Mouse (Mus musculus) midbrain, postnatal 0 days (tissue): ENCODE measurements around the gene Stk10. TPM values are rescaled to one million over a fixed set of nuclear protein-coding genes. Genes with fewer than 3 reads are reported as not detected.

Experiments
- ATAC-seq: fragments of 200-750 bp; cut with Nextera tagmentation; 2 replicates; pipeline ENCODE4 v1.8.0; 2017; ENCODE audit warnings: moderate number of reproducible peaks, mild to moderate bottlenecking, moderate TSS enrichment, moderate library complexity; ENCODE audit not compliant: low FRiP score
- DNase-seq: peaks from one replicate; pipeline ENCODE4 v3.0.0-alpha.2; 2015; ENCODE audit warnings: low spot score
- H3K27ac ChIP-seq: fragments of 300-500 bp; sonication (generic); 2 replicates; pipeline ENCODE4 v1.5.1; 2014; ENCODE audit warnings: low read depth, mild to moderate bottlenecking, low read length, mixed read lengths
- H3K27me3 ChIP-seq: fragments of 300-500 bp; sonication (generic); 2 replicates; pipeline ENCODE4 v1.6.1; 2014; ENCODE audit warnings: low read length, control low read depth, mixed read lengths; ENCODE audit not compliant: insufficient read depth
- H3K36me3 ChIP-seq: fragments of 300-500 bp; sonication (generic); 2 replicates; pipeline ENCODE4 v1.6.1; 2014; ENCODE audit warnings: low read length, control low read depth, mixed read lengths; ENCODE audit not compliant: insufficient read depth
- H3K4me1 ChIP-seq: fragments of 300-500 bp; sonication (generic); 2 replicates; pipeline ENCODE4 v1.6.1; 2014; ENCODE audit warnings: mild to moderate bottlenecking, control low read depth, antibody characterized with exemption, low read length, mixed read lengths; ENCODE audit not compliant: insufficient read depth
- H3K4me2 ChIP-seq: fragments of 300-500 bp; sonication (generic); 2 replicates; pipeline ENCODE4 v1.6.1; 2014; ENCODE audit warnings: low read depth, mild to moderate bottlenecking, low read length, mixed read lengths; ENCODE audit not compliant: poor library complexity, severe bottlenecking
- H3K4me3 ChIP-seq: fragments of 300-500 bp; sonication (generic); 2 replicates; pipeline ENCODE4 v1.5.1; 2014; ENCODE audit warnings: low read depth, mild to moderate bottlenecking, low read length, moderate library complexity
- H3K9ac ChIP-seq: fragments of 300-500 bp; sonication (generic); replicated peaks from 2 replicates; pipeline ENCODE4 v1.6.1; 2014; ENCODE audit warnings: mild to moderate bottlenecking, low read length, moderate library complexity, mixed read lengths; ENCODE audit not compliant: poor library complexity, severe bottlenecking
- H3K9me3 ChIP-seq: fragments of 300-500 bp; sonication (generic); 2 replicates; pipeline ENCODE4 v1.6.1; 2016; ENCODE audit warnings: low read length, control low read depth
- CTCF ChIP-seq: IDR thresholded peaks from 2 replicates; pipeline ENCODE4 v1.5.1; 2016; ENCODE audit warnings: antibody characterized with exemption, mild to moderate bottlenecking
- WGBS: fragments of 180-500 bp; shearing (Covaris S2); extraction: QIAGEN DNeasy Blood & Tissue Kit; methylation state at CpG from one replicate; pipeline ENCODE4 v1.1.7; 2014; 5-methylcytosine and 5-hydroxymethylcytosine counted together
- polyA plus RNA-seq: library from polyadenylated mRNA; unstranded; fragments of >200 nt; fragmentation: Nextera tagmentation; extraction: Ambion mirVana; gene quantifications from 2 replicates; pipeline ENCODE4 v1.2.1, GENCODE M21; 2015
- total RNA-seq: library from RNA; depleted of rRNA; stranded (reverse); fragments of >200 nt; gene quantifications from 2 replicates; pipeline ENCODE4 v1.2.3, GENCODE M21; 2014; rRNA removed

Stk10 gene
- total and polyA plus RNA-seq, 2 experiments from 2014 or later, result 0.99 to 9.4 TPM

- WGBS, result 87% methylated on average over 1 of the region's 1 CpGs
- H3K27ac ChIP-seq, result no peak overlapping the region
- TF ChIP-seq CTCF, result no peak
- no peaks in the 10 kb centered on the region for H3K9me3 ChIP-seq
- no peak overlapping the region for H3K4me3 ChIP-seq
- no peaks in the 10 kb centered on the region for H3K4me1 ChIP-seq
- H3K9ac ChIP-seq, result no peak overlapping the region
- H3K27me3 ChIP-seq, result no peaks in the 10 kb centered on the region
- H3K4me2 ChIP-seq, result no peak overlapping the region
- ATAC-seq (no peak), DNase-seq (no peak)
- no peaks in the 10 kb centered on the region for H3K36me3 ChIP-seq
Measured at GRCm38 (mm10) chr11:32651723-32652122, 118.6 kb downstream of the Stk10 start.

DNA sequence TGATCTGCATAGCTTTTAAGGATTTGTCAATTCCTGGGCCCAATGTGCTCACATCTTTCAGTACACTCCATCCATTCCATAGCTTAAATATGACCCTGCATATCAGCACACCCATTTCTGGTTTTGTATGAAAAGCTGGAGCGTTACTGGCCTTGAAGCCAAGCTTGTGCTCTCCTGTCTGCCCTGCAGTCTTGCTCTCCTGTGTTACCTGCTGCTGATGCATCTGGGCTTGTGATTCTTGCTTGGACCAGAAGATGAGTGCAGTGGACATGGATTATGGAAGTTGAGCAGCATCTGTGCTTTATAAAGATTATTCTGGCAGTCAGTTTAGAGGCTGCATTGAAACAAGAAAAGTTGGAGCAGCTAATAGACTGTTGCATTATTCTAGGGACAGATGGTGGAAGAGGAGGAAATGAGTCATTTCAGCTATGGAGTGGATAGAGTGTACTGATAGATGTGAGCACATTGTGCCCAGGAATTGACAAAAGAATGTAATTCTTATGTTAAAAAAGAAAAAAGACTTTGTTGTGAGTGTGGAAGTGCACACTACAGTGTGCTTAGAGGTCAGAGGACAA, 129.1 kb downstream of the Stk10 start:
- no peaks in the 10 kb centered on the region for H3K27me3 ChIP-seq
- no peaks in the 10 kb centered on the region for H3K4me1 ChIP-seq
- DNase-seq (no peak), ATAC-seq (no peak)
- no peaks in the 10 kb centered on the region for H3K36me3 ChIP-seq
- no peak overlapping the region for H3K9ac ChIP-seq
- H3K9me3 ChIP-seq, result no peaks in the 10 kb centered on the region
- TF ChIP-seq CTCF, result no peak
- no peak overlapping the region for H3K27ac ChIP-seq
- no peak overlapping the region for H3K4me2 ChIP-seq
- no peak overlapping the region for H3K4me3 ChIP-seq
- 96% methylated on average over 1 of the region's 1 CpGs for WGBS

DNA sequence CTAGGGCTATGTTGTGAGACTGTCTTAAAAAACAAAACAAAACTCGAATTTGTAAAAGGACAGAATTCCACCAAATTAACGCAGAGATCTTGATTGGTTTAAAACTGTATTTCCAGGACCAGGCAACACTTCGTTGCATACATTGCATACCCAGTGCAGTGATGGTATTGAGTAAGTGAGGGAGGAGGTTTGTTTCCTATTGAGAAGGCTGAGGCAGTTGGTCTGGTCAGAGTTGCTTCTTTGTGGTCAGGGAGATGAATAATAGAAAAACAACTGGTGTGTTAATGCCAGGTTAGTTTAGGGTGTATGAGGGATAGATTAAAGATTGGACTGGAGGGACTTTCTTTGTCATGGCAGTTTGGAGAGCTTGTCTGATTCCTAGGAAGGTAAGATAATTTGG, 132.5 kb downstream of the Stk10 start:
- Histone ChIP-seq H3K4me1 (no peaks in the 10 kb centered on the region), H3K9me3 (no peaks in the 10 kb centered on the region), H3K27ac (no peak overlapping the region), H3K9ac (no peak overlapping the region), H3K4me3 (no peak overlapping the region), H3K36me3 (no peaks in the 10 kb centered on the region), H3K27me3 (no peaks in the 10 kb centered on the region), H3K4me2 (no peak overlapping the region)
- no peak for DNase-seq
- WGBS, result 91% methylated on average over 3 of the region's 3 CpGs
- ATAC-seq, result no peak
- no peak for TF ChIP-seq CTCF

DNA sequence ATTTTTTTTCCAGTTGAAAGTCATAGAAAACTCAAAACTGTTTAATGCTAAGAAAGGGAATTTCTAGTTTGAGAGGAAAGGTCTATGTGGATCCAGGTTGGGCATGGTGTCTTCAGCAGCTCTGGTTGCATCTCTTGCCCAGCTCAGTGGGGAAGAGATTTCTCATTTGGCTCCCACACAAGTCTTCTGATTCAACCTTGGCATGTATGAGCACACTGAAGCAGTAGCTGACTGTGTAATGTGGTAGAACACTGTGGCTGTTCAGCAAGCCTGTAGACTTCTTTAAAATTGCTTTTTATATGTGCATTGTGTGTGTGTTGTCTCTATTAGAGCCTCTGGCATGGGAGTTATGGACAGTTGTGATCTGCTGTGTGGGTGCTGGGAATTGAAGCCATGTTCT, 133.9 kb downstream of the Stk10 start:
- ATAC-seq, result no peak
- H3K27ac ChIP-seq, result no peak overlapping the region
- no peaks in the 10 kb centered on the region for H3K27me3 ChIP-seq
- H3K4me3 ChIP-seq, result no peak overlapping the region
- no peak overlapping the region for H3K9ac ChIP-seq
- H3K36me3 ChIP-seq, result no peaks in the 10 kb centered on the region
- TF ChIP-seq CTCF, result no peak
- no peak for DNase-seq
- H3K4me2 ChIP-seq, result no peak overlapping the region
- no peaks in the 10 kb centered on the region for H3K9me3 ChIP-seq
- H3K4me1 ChIP-seq, result no peaks in the 10 kb centered on the region

DNA sequence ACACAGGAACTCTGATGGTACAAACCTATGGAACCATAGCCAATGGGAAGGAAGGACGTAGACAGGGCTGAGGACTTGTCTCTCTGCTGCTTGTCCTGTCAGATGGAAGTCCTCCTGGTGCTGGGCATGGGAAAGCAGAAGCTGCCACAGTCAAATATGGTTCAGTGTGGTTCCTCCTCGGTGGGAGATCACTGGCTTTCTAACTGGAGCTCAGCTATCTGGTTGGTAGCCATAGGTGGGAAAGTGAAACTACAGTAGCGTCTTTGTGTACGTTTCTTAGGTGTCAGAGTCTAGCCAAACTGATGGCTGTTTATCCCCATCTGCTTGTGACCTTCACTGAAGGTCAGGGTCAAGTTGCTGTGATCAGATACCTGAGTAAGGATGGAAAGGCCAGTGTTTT, 138.4 kb downstream of the Stk10 start:
- no peak overlapping the region for H3K4me3 ChIP-seq
- no peak overlapping the region for H3K9ac ChIP-seq
- no peak for TF ChIP-seq CTCF
- H3K9me3 ChIP-seq, result no peaks in the 10 kb centered on the region
- DNase-seq (no peak), ATAC-seq (no peak)
- H3K4me1 ChIP-seq, result no peaks in the 10 kb centered on the region
- H3K4me2 ChIP-seq, result no peak overlapping the region
- H3K27ac ChIP-seq, result no peak overlapping the region
- WGBS, result 95% methylated on average over 4 of the region's 4 CpGs
- no peaks in the 10 kb centered on the region for H3K36me3 ChIP-seq
- no peaks in the 10 kb centered on the region for H3K27me3 ChIP-seq

Other genes with a start within 250 kb of the Stk10 start
- gene Hba-a1, start 249.8 kb upstream of the Stk10 start, total RNA-seq, result 562 and 930 TPM in 2 replicates
- 470 and 497 TPM in 2 replicates for gene Hba-a1, start 249.8 kb upstream of the Stk10 start, polyA plus RNA-seq
- gene Hbq1b, start 246.3 kb upstream of the Stk10 start, total RNA-seq, result 1.7 and 5.9 TPM in 2 replicates
- 1.9 and 3.1 TPM in 2 replicates for gene Hbq1b, start 246.3 kb upstream of the Stk10 start, polyA plus RNA-seq
- gene Hba-a2, start 236.8 kb upstream of the Stk10 start, total RNA-seq, result 1,333 and 2,070 TPM in 2 replicates
- gene Hba-a2, start 236.8 kb upstream of the Stk10 start, polyA plus RNA-seq, result 1,100 and 1,214 TPM in 2 replicates
- 3.2 and 3.6 TPM in 2 replicates for gene Hbq1a, start 233.2 kb upstream of the Stk10 start, total RNA-seq
- gene Hbq1a, start 233.2 kb upstream of the Stk10 start, polyA plus RNA-seq, result 2.7 and 2.8 TPM in 2 replicates
- gene Sh3pxd2b, start 185.5 kb upstream of the Stk10 start, total RNA-seq, result 46.4 and 47.5 TPM in 2 replicates
- 8.6 and 8.7 TPM in 2 replicates for gene Sh3pxd2b, start 185.5 kb upstream of the Stk10 start, polyA plus RNA-seq
- 57.5 and 61.1 TPM in 2 replicates for gene Ubtd2, start 77.9 kb upstream of the Stk10 start, total RNA-seq
- gene Ubtd2, start 77.9 kb upstream of the Stk10 start, polyA plus RNA-seq, result 28.5 and 32.4 TPM in 2 replicates
- gene Efcab9, start 1.2 kb upstream of the Stk10 start, total RNA-seq, result not detected in 2 replicates
- gene Efcab9, start 1.2 kb upstream of the Stk10 start, polyA plus RNA-seq, result not detected in 2 replicates
- gene Fbxw11, start 109.4 kb downstream of the Stk10 start, total RNA-seq, result 130 and 140 TPM in 2 replicates
- gene Fbxw11, start 109.4 kb downstream of the Stk10 start, polyA plus RNA-seq, result 97.1 and 100 TPM in 2 replicates